Comparison of ENCODE assay signal across 17 mouse cellular contexts in genomic region chr14:73861782-73862181, GRCm38 (mm10).
A peak's percentile ranks its signal among the peaks of the same experiment; 100 is the strongest.
DNase-seq lines count a peak whose midpoint lies in the region; ATAC-seq and TF ChIP-seq lines count a peak whose summit lies in the region.
"Had no signal": no experiment of that assay in that cellular context is flagged by ENCODE, and none has a peak within 500 bp of the region (broad histone marks: within the 10 kb centered on the region; RNA-seq: fewer than 3 reads in every experiment).

No protein-coding gene starts in this region.

- ATAC-seq in heart, embryonic 11.5 days (replicated peaks; ENCODE audit: insufficient number of reproducible peaks, low FRiP score, low TSS enrichment), result no peak
- no peak for ATAC-seq in heart, embryonic 12.5 days (ENCODE audit: insufficient number of reproducible peaks, low FRiP score)

- TF ChIP-seq POLR2A in myocyte (IDR thresholded peaks at IDR 0.05; ENCODE audit: insufficient read length, low read depth), result no peak

- WGBS in heart, embryonic 11.5 days (ENCODE audit: insufficient replicate concordance), result 33% methylated on average over 2 of the region's 2 CpGs
- 33% methylated on average over 2 of the region's 2 CpGs for WGBS in embryonic facial prominence, embryonic 10.5 days
- 35% methylated on average over 2 of the region's 2 CpGs for WGBS in heart, embryonic 12.5 days

- H3K36me3 ChIP-seq in heart, embryonic 11.5 days (ENCODE audit: control insufficient read depth, insufficient read depth, low read length), result no peaks in the 10 kb centered on the region
- H3K36me3 ChIP-seq in embryonic facial prominence, embryonic 10.5 days (replicated peaks), result no peaks in the 10 kb centered on the region
- no peaks in the 10 kb centered on the region for H3K36me3 ChIP-seq in myocyte (ENCODE audit: control insufficient read depth, insufficient read depth)
- no peaks in the 10 kb centered on the region for H3K36me3 ChIP-seq in heart, embryonic 12.5 days
- H3K36me3 ChIP-seq: kidney, embryonic 15.5 days; limb, embryonic 12.5 days; liver, embryonic 15.5 days; neural tube, embryonic 13.5 days had no signal

- H3K4me1 ChIP-seq in heart, embryonic 11.5 days (ENCODE audit: control insufficient read depth, insufficient read depth, low read length), result no peaks in the 10 kb centered on the region
- no peaks in the 10 kb centered on the region for H3K4me1 ChIP-seq in embryonic facial prominence, embryonic 10.5 days
- H3K4me1 ChIP-seq in heart, embryonic 12.5 days (replicated peaks), result no peaks in the 10 kb centered on the region
- H3K4me1 ChIP-seq: kidney, embryonic 15.5 days; limb, embryonic 12.5 days; liver, embryonic 15.5 days; megakaryocyte, embryonic 14.5 days; neural tube, embryonic 13.5 days had no signal

- H3K27me3 ChIP-seq in heart, embryonic 11.5 days (ENCODE audit: control insufficient read depth, insufficient read depth, low read length), result no peaks in the 10 kb centered on the region
- H3K27me3 ChIP-seq in embryonic facial prominence, embryonic 10.5 days (replicated peaks; ENCODE audit: low read depth, poor library complexity, severe bottlenecking), result no peaks in the 10 kb centered on the region
- no peaks in the 10 kb centered on the region for H3K27me3 ChIP-seq in myocyte (ENCODE audit: control insufficient read depth, insufficient read depth, insufficient read length)
- H3K27me3 ChIP-seq in heart, embryonic 12.5 days (replicated peaks), result no peaks in the 10 kb centered on the region
- H3K27me3 ChIP-seq: kidney, embryonic 15.5 days; limb, embryonic 12.5 days; liver, embryonic 15.5 days; megakaryocyte, embryonic 14.5 days; neural tube, embryonic 13.5 days had no signal

- H3K79me2 ChIP-seq in myocyte (ENCODE audit: control insufficient read depth, insufficient read depth), result no peaks in the 10 kb centered on the region

- H3ac ChIP-seq in myocyte (ENCODE audit: control insufficient read depth, insufficient read length), result no peak overlapping the region

- H3K9ac ChIP-seq in heart, embryonic 11.5 days (ENCODE audit: low read depth, low read length), result no peak overlapping the region
- no peak overlapping the region for H3K9ac ChIP-seq in heart, embryonic 12.5 days
- H3K9ac ChIP-seq: kidney, embryonic 15.5 days; limb, embryonic 12.5 days; liver, embryonic 15.5 days; neural tube, embryonic 13.5 days had no signal

- no peak overlapping the region for H3K4me2 ChIP-seq in heart, embryonic 11.5 days
- no peak overlapping the region for H3K4me2 ChIP-seq in myocyte (ENCODE audit: low read depth)
- H3K4me2 ChIP-seq in heart, embryonic 12.5 days, result no peak overlapping the region
- H3K4me2 ChIP-seq: kidney, embryonic 15.5 days; limb, embryonic 12.5 days; liver, embryonic 15.5 days; neural tube, embryonic 13.5 days had no signal

- no peak overlapping the region for H3K27ac ChIP-seq in heart, embryonic 11.5 days (ENCODE audit: low read depth, low read length)
- H3K27ac ChIP-seq in embryonic facial prominence, embryonic 10.5 days (replicated peaks), result no peak overlapping the region
- H3K27ac ChIP-seq in heart, embryonic 12.5 days (ENCODE audit: poor library complexity, severe bottlenecking), result no peak overlapping the region
- H3K27ac ChIP-seq: kidney, embryonic 15.5 days; limb, embryonic 12.5 days; liver, embryonic 15.5 days; neural tube, embryonic 13.5 days had no signal

- H3K9me3 ChIP-seq in heart, embryonic 11.5 days (replicated peaks; ENCODE audit: control insufficient read depth, low read length), result no peaks in the 10 kb centered on the region
- H3K9me3 ChIP-seq in embryonic facial prominence, embryonic 10.5 days, result no peaks in the 10 kb centered on the region
- H3K9me3 ChIP-seq in heart, embryonic 12.5 days (replicated peaks), result no peaks in the 10 kb centered on the region
- H3K9me3 ChIP-seq: kidney, embryonic 15.5 days; limb, embryonic 12.5 days; liver, embryonic 15.5 days; megakaryocyte, embryonic 14.5 days; neural tube, embryonic 13.5 days had no signal

- no peak overlapping the region for H3K4me3 ChIP-seq in heart, embryonic 11.5 days (ENCODE audit: low read depth, low read length)
- no peak overlapping the region for H3K4me3 ChIP-seq in embryonic facial prominence, embryonic 10.5 days
- H3K4me3 ChIP-seq in myocyte, result no peak overlapping the region
- no peak overlapping the region for H3K4me3 ChIP-seq in heart, embryonic 12.5 days
- H3K4me3 ChIP-seq: kidney, embryonic 15.5 days; limb, embryonic 12.5 days; liver, embryonic 15.5 days; megakaryocyte, embryonic 14.5 days; neural tube, embryonic 13.5 days had no signal

- DNase-seq in heart, postnatal 4 days, result peak; percentile 5
- DNase-seq in testis, postnatal 10 days (ENCODE audit: low spot score), result peak; percentile 41
- DNase-seq in testis, postnatal 14 days (ENCODE audit: low spot score), result no peak
- DNase-seq in embryonic facial prominence, embryonic 10.5 days (ENCODE audit: low spot score), result peak; percentile 24
- DNase-seq in spleen, postnatal 36 days (ENCODE audit: low spot score in 2 of 2), result no peak
- DNase-seq: cerebellum, adult 9-10 months; gastrocnemius, postnatal 10 days; lung, postnatal 14 days; thymus, postnatal 4 days had no signal

TF ChIP-seq in myocyte, 11 proteins besides CTCF, POLR2A, EP300 and RAD21:
- no peak for TF ChIP-seq E2F4 (IDR thresholded peaks at IDR 0.05; ENCODE audit: insufficient read depth)
- TF ChIP-seq MYOG (IDR thresholded peaks at IDR 0.05; ENCODE audit: control insufficient read depth in 1 of 3, insufficient read depth in 1 of 3, insufficient read length in 2 of 3, low read depth in 2 of 3), result no peak
- TF ChIP-seq CEBPB (IDR thresholded peaks at IDR 0.05; ENCODE audit: insufficient read depth, poor library complexity, severe bottlenecking), result no peak
- no peak for TF ChIP-seq MAX (IDR thresholded peaks at IDR 0.05; ENCODE audit: low read depth)
- no peak for TF ChIP-seq MYOD1 (IDR thresholded peaks at IDR 0.05; ENCODE audit: control insufficient read depth in 1 of 3, insufficient read length in 2 of 3, low read depth in 2 of 3)
- TF ChIP-seq TCF12 (IDR thresholded peaks at IDR 0.05; ENCODE audit: insufficient read depth, poor library complexity, severe bottlenecking), result no peak
- TF ChIP-seq REST (IDR thresholded peaks at IDR 0.05; ENCODE audit: insufficient read depth, insufficient read length), result peak; percentile 67
- no peak for TF ChIP-seq POLR2AphosphoS2 (IDR thresholded peaks at IDR 0.05; ENCODE audit: insufficient read length, low read depth)

Comparison
In these comparisons a context has a peak if more than half of its experiments do, and no peak if none do; other contexts are left out.
1. DNase-seq: peak in heart, postnatal 4 days (single experiment), testis, postnatal 10 days (single experiment) and embryonic facial prominence, embryonic 10.5 days (single experiment); none in testis, postnatal 14 days (single experiment) and spleen, postnatal 36 days (0 of 2).